8 mouse cellular contexts compared by ENCODE assay signal in the genomic region with DNA sequence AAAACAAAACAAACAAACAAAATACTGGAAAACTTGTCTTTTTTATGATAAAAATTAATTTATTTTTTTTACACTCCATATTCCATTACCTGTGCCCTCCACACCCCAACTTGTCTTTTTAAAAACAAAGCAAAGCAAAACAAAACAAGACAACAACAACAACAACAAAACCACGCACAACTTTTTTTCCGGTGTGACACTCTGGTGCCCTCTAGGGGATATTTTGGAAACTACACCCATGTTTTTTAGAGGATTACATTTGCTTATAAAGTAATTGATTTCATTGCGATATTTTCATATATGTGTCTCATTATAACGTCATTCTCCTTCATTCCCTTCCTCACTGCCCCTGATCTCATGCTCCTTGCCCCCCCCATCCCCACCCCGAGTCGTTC. TPM values are rescaled to one million over a fixed set of nuclear protein-coding genes. Genes with fewer than 3 reads are reported as not detected.
DNase-seq lines count a peak whose midpoint lies in the region; ATAC-seq and TF ChIP-seq lines count a peak whose summit lies in the region.

No protein-coding gene starts in this region.

- WGBS in midbrain, embryonic 14.5 days, result 22% methylated on average over 6 of the region's 6 CpGs
- WGBS in midbrain, embryonic 10.5 days, result 22% methylated on average over 6 of the region's 6 CpGs
- 7% methylated on average over 6 of the region's 6 CpGs for WGBS in bone marrow, adult 2 months

- no peak overlapping the region for H3K27ac ChIP-seq in gastrocnemius, adult 2 months
- no peak overlapping the region for H3K27ac ChIP-seq in midbrain, embryonic 14.5 days (replicated peaks; ENCODE audit: low read depth, low read length)
- no peak overlapping the region for H3K27ac ChIP-seq in midbrain, embryonic 10.5 days (replicated peaks)
- no peak overlapping the region for H3K27ac ChIP-seq in bone marrow, adult 2 months (ENCODE audit: control insufficient read depth, insufficient read depth, low read depth, low read length, poor library complexity)

- TF ChIP-seq POLR2A in bone marrow, adult 2 months (IDR thresholded peaks at IDR 0.05; ENCODE audit: borderline replicate concordance, control insufficient read depth, low read depth, low read length), result no peak

- intact Hi-C loops in gastrocnemius, adult 2 months (cut with DNase I), result loop anchor here (2.0 kb wide), 1 partner anchor 175 kb away; no protein-coding TSS in a partner anchor

- ATAC-seq in midbrain, embryonic 14.5 days (ENCODE audit: low FRiP score, low TSS enrichment), result no peak

- H3K4me1 ChIP-seq in midbrain, embryonic 14.5 days (ENCODE audit: control insufficient read depth, insufficient read depth, low read length), result no peaks in the 10 kb centered on the region
- H3K4me1 ChIP-seq in midbrain, embryonic 10.5 days, result 0 out of 2 replicates have a peak, but pooled peaks cover 3% of the 10 kb centered on the region
- peaks cover 3% of the 10 kb centered on the region; the same call in 1 of the 2 replicates for H3K4me1 ChIP-seq in bone marrow, adult 2 months (ENCODE audit: control insufficient read depth, insufficient read depth, low read length)

- no peak for DNase-seq in gastrocnemius, adult 2 months
- DNase-seq in gastrocnemius, postnatal 4 days (ENCODE audit: low spot score in 2 of 2), result no peak
- DNase-seq in midbrain, embryonic 14.5 days, result peak; percentile 68
- no peak for DNase-seq in midbrain, embryonic 10.5 days (ENCODE audit: low spot score)
- DNase-seq in retina, postnatal 1 day, result peak; percentile 69
- no peak for DNase-seq in layer of hippocampus, adult 9-10 months (ENCODE audit: low spot score)
- no peak for DNase-seq in frontal cortex, postnatal 10 days (ENCODE audit: low spot score in 2 of 2)

- peak overlapping the region; percentile 34 for H3K4me3 ChIP-seq in gastrocnemius, adult 2 months
- H3K4me3 ChIP-seq in midbrain, embryonic 14.5 days (replicated peaks; ENCODE audit: low read depth, low read length), result no peak overlapping the region
- no peak overlapping the region for H3K4me3 ChIP-seq in midbrain, embryonic 10.5 days
- H3K4me3 ChIP-seq in bone marrow, adult 2 months (replicated peaks; ENCODE audit: control insufficient read depth, low read depth, low read length), result no peak overlapping the region

- TF ChIP-seq CTCF in gastrocnemius, adult 2 months (IDR thresholded peaks at IDR 0.05), result peak; percentile 89
- 0 out of 2 replicates have a peak, but pooled peaks have one; percentile 8 for TF ChIP-seq CTCF in bone marrow, adult 2 months (IDR thresholded peaks at IDR 0.05; ENCODE audit: control insufficient read depth, insufficient read depth, low read length)

- no peak overlapping the region for H3K9ac ChIP-seq in midbrain, embryonic 14.5 days (replicated peaks; ENCODE audit: low read length)

- H3K27me3 ChIP-seq in midbrain, embryonic 14.5 days (ENCODE audit: control insufficient read depth, insufficient read depth, low read length), result no peaks in the 10 kb centered on the region
- H3K27me3 ChIP-seq in midbrain, embryonic 10.5 days (ENCODE audit: low read depth, poor library complexity, severe bottlenecking), result no peaks in the 10 kb centered on the region

- H3K4me2 ChIP-seq in midbrain, embryonic 14.5 days (ENCODE audit: low read length), result no peak overlapping the region

- H3K9me3 ChIP-seq in midbrain, embryonic 14.5 days (ENCODE audit: control insufficient read depth, low read length), result no peaks in the 10 kb centered on the region
- no peaks in the 10 kb centered on the region for H3K9me3 ChIP-seq in midbrain, embryonic 10.5 days (replicated peaks)

- H3K36me3 ChIP-seq in midbrain, embryonic 14.5 days (ENCODE audit: control insufficient read depth, insufficient read depth, low read length), result no peaks in the 10 kb centered on the region
- no peaks in the 10 kb centered on the region for H3K36me3 ChIP-seq in midbrain, embryonic 10.5 days

RNA-seq across cellular contexts. Expression of gene Ston2, which starts 11.2 kb away (rescaled TPM):
- total RNA-seq in gastrocnemius, adult 2 months (2021), result 10 to 100 TPM; 53.3 to 61.6 TPM
- 10 to 100 TPM; 56.7 to 69.9 TPM for total RNA-seq in gastrocnemius, postnatal 4 days (2021)
- polyA plus RNA-seq in midbrain, embryonic 14.5 days (2014; fragmentation: Nextera tagmentation; extraction: Ambion mirVana), result 4.7 and 5.0 TPM in 2 replicates
- polyA plus RNA-seq in midbrain, embryonic 10.5 days (2016; fragmentation: Nextera tagmentation; extraction: Ambion mirVana), result 9.4 and 9.9 TPM in 2 replicates
- polyA plus RNA-seq in bone marrow, adult 2 months (2011; ENCODE audit: insufficient read depth, insufficient read length, low replicate concordance, missing spikeins), result 3.9 and 14.0 TPM in 2 replicates

RNA-seq across cellular contexts. Expression of gene Sel1l, which starts 49.6 kb away (rescaled TPM):
- total RNA-seq in gastrocnemius, adult 2 months (2021), result 10 to 100 TPM; 40.8 to 53.3 TPM
- 10 to 100 TPM; 69.5 to 71.4 TPM for total RNA-seq in gastrocnemius, postnatal 4 days (2021)
- polyA plus RNA-seq in midbrain, embryonic 14.5 days (2014; fragmentation: Nextera tagmentation; extraction: Ambion mirVana), result 106 and 128 TPM in 2 replicates
- 63.2 and 64.6 TPM in 2 replicates for polyA plus RNA-seq in midbrain, embryonic 10.5 days (2016; fragmentation: Nextera tagmentation; extraction: Ambion mirVana)
- polyA plus RNA-seq in bone marrow, adult 2 months (2011; ENCODE audit: insufficient read depth, insufficient read length, low replicate concordance, missing spikeins), result 37.4 and 54.0 TPM in 2 replicates

Comparison
In these comparisons a context has a peak if more than half of its experiments do, and no peak if none do; other contexts are left out.
1. DNase-seq: peak in midbrain, embryonic 14.5 days (single experiment) and retina, postnatal 1 day (single experiment); none in gastrocnemius, adult 2 months (single experiment), gastrocnemius, postnatal 4 days (0 of 2), midbrain, embryonic 10.5 days (single experiment), layer of hippocampus, adult 9-10 months (single experiment) and frontal cortex, postnatal 10 days (0 of 2).